Mouse (Mus musculus) lung, embryonic 15.5 days (tissue): ENCODE results near the gene Prrt2. TPM values are rescaled to one million over a fixed set of nuclear protein-coding genes. Genes with fewer than 3 reads are reported as not detected.

Source experiments
- microRNA-seq: library from miRNA; unstranded; fragments of <30 nt; microRNA quantifications from one replicate; pipeline ENCODE4, GENCODE M21; 2016
- polyA plus RNA-seq: library from polyadenylated mRNA; unstranded; fragments of >200 nt; fragmentation: Nextera tagmentation; extraction: Ambion mirVana; gene quantifications from 2 replicates; pipeline ENCODE4 v1.2.1, GENCODE M21; 2015

Gene Prrt2
- polyA plus RNA-seq, 1 experiment from 2014 or later, result 3.9 TPM

Small RNA genes lying within 50 kb of the gene (microRNA-seq; reads per million reads assigned to microRNA genes)
- not detected for gene Gm44343

Other genes starting within 250 kb of the Prrt2 start
- 90.3 and 96.2 TPM in 2 replicates for gene Ypel3, start 244.3 kb downstream of the Prrt2 start, polyA plus RNA-seq
- gene Tbx6, start 239.7 kb downstream of the Prrt2 start, polyA plus RNA-seq, result 0.26 and 0.51 TPM in 2 replicates
- 260 and 262 TPM in 2 replicates for gene Ppp4c, start 228.7 kb downstream of the Prrt2 start, polyA plus RNA-seq
- 0.10 and 0.19 TPM in 2 replicates for gene Fam57b, start 223.5 kb downstream of the Prrt2 start, polyA plus RNA-seq
- gene 4930451I11Rik, start 189.6 kb downstream of the Prrt2 start, polyA plus RNA-seq, result not detected in 2 replicates
- 0.81 and 1.1 TPM in 2 replicates for gene Doc2a, start 173.8 kb downstream of the Prrt2 start, polyA plus RNA-seq
- 31.6 and 34.4 TPM in 2 replicates for gene Hirip3, start 159.2 kb downstream of the Prrt2 start, polyA plus RNA-seq
- 76.6 and 78.3 TPM in 2 replicates for gene Ino80e, start 158.8 kb downstream of the Prrt2 start, polyA plus RNA-seq
- 48.0 and 55.0 TPM in 2 replicates for gene Taok2, start 136.5 kb downstream of the Prrt2 start, polyA plus RNA-seq
- gene Tmem219, start 98.3 kb downstream of the Prrt2 start, polyA plus RNA-seq, result 31.6 and 32.9 TPM in 2 replicates
- gene Kctd13, start 92.3 kb downstream of the Prrt2 start, polyA plus RNA-seq, result 13.6 and 15.0 TPM in 2 replicates
- 0.09 TPM in 1 of 2 replicates, not detected in the other for gene Asphd1, start 71.6 kb downstream of the Prrt2 start, polyA plus RNA-seq
- 0.16 and 0.89 TPM in 2 replicates for gene Sez6l2, start 70.6 kb downstream of the Prrt2 start, polyA plus RNA-seq
- gene Cdipt, start 45.3 kb downstream of the Prrt2 start, polyA plus RNA-seq, result 110 and 117 TPM in 2 replicates
- 1.3 and 2.1 TPM in 2 replicates for gene Cdiptos, start 45.1 kb downstream of the Prrt2 start, polyA plus RNA-seq
- gene Mvp, start 6.6 kb downstream of the Prrt2 start, polyA plus RNA-seq, result 13.0 and 13.9 TPM in 2 replicates
- gene Pagr1b, start 4.7 kb downstream of the Prrt2 start, polyA plus RNA-seq, result not detected in 2 replicates
- 63.5 and 86.1 TPM in 2 replicates for gene Pagr1a, start 3.9 kb downstream of the Prrt2 start, polyA plus RNA-seq
- 23.7 and 46.1 TPM in 2 replicates for gene Gm42742, start 114 bp downstream of the Prrt2 start, polyA plus RNA-seq
- gene Maz, start 5.8 kb upstream of the Prrt2 start, polyA plus RNA-seq, result 73.0 and 73.3 TPM in 2 replicates
- 158 and 165 TPM in 2 replicates for gene Kif22, start 21.3 kb upstream of the Prrt2 start, polyA plus RNA-seq
- not detected in 2 replicates for gene Zg16, start 66.1 kb upstream of the Prrt2 start, polyA plus RNA-seq
- gene AI467606, start 70.1 kb upstream of the Prrt2 start, polyA plus RNA-seq, result 7.7 and 10.1 TPM in 2 replicates
- gene Qprt, start 101.0 kb upstream of the Prrt2 start, polyA plus RNA-seq, result 0.64 and 1.0 TPM in 2 replicates
- 0.24 and 0.47 TPM in 2 replicates for gene Spn, start 116.6 kb upstream of the Prrt2 start, polyA plus RNA-seq
- 61.7 and 63.6 TPM in 2 replicates for gene Cd2bp2, start 174.8 kb upstream of the Prrt2 start, polyA plus RNA-seq
- 27.0 and 29.8 TPM in 2 replicates for gene Tbc1d10b, start 187.3 kb upstream of the Prrt2 start, polyA plus RNA-seq
- 14.0 and 21.2 TPM in 2 replicates for gene Mylpf, start 187.7 kb upstream of the Prrt2 start, polyA plus RNA-seq
- 36.8 and 37.4 TPM in 2 replicates for gene Zfp553, start 211.8 kb upstream of the Prrt2 start, polyA plus RNA-seq
- gene Sept1, start 211.9 kb upstream of the Prrt2 start, polyA plus RNA-seq, result 21.7 and 28.9 TPM in 2 replicates
- 61.9 and 63.0 TPM in 2 replicates for gene Zfp771, start 223.1 kb upstream of the Prrt2 start, polyA plus RNA-seq
- gene Dctpp1, start 239.5 kb upstream of the Prrt2 start, polyA plus RNA-seq, result 161 and 190 TPM in 2 replicates